Mouse (Mus musculus) intestine, embryonic 14.5 days (tissue): Measurements from ENCODE around the gene Pfdn6. TPM values are rescaled to one million over a fixed set of nuclear protein-coding genes. Genes with fewer than 3 reads are reported as not detected.

ENCODE experiments used
- ATAC-seq: fragments of 200-750 bp; cut with Nextera tagmentation; replicated peaks from 2 replicates; pipeline ENCODE4 v1.8.0; 2017; ENCODE audit warnings: low read depth, moderate number of reproducible peaks, moderate TSS enrichment, moderate library complexity; ENCODE audit not compliant: low FRiP score, low TSS enrichment
- DNase-seq: peaks from one replicate; pipeline ENCODE4 v3.0.0-alpha.2; 2018; ENCODE audit warnings: low spot score
- H3K27ac ChIP-seq: fragments of 300-500 bp; sonication (generic); 2 replicates; pipeline ENCODE4 v1.5.1; 2014; ENCODE audit warnings: low read depth, mild to moderate bottlenecking, control low read depth
- H3K27me3 ChIP-seq: fragments of 300-500 bp; sonication (generic); replicated peaks from 2 replicates; pipeline ENCODE4 v1.6.1; 2014; ENCODE audit warnings: low read length, control low read depth; ENCODE audit not compliant: control insufficient read depth, insufficient read depth
- H3K36me3 ChIP-seq: fragments of 300-500 bp; sonication (generic); 2 replicates; pipeline ENCODE4 v1.6.1; 2014; ENCODE audit warnings: low read length, control low read depth; ENCODE audit not compliant: control insufficient read depth, insufficient read depth
- H3K4me1 ChIP-seq: fragments of 300-500 bp; sonication (generic); replicated peaks from 2 replicates; pipeline ENCODE4 v1.6.1; 2014; ENCODE audit warnings: low read length, control low read depth, mixed read lengths; ENCODE audit not compliant: control insufficient read depth, insufficient read depth
- H3K4me2 ChIP-seq: fragments of 300-500 bp; sonication (generic); 2 replicates; pipeline ENCODE4 v1.6.1; 2014; ENCODE audit warnings: low read length
- H3K4me3 ChIP-seq: fragments of 300-500 bp; sonication (generic); 2 replicates; pipeline ENCODE4 v1.5.1; 2014; ENCODE audit warnings: low read depth, low read length, control low read depth, mixed read lengths
- H3K9ac ChIP-seq: fragments of 300-500 bp; sonication (generic); 2 replicates; pipeline ENCODE4 v1.6.1; 2014; ENCODE audit warnings: mild to moderate bottlenecking, low read length
- H3K9me3 ChIP-seq: fragments of 300-500 bp; sonication (generic); 2 replicates; pipeline ENCODE4 v1.6.1; 2016; ENCODE audit warnings: low read length, control low read depth; ENCODE audit not compliant: control insufficient read depth
- WGBS: fragments of 180-500 bp; shearing (Covaris S2); extraction: QIAGEN DNeasy Blood & Tissue Kit; methylation state at CpG from one replicate; pipeline ENCODE4 v1.1.7; 2014; 5-methylcytosine and 5-hydroxymethylcytosine counted together
- polyA plus RNA-seq: library from polyadenylated mRNA; unstranded; fragments of >200 nt; fragmentation: Nextera tagmentation; extraction: Ambion mirVana; gene quantifications from 2 replicates; pipeline ENCODE4 v1.2.1, GENCODE M21; 2014

The Pfdn6 gene
- polyA plus RNA-seq, 1 experiment from 2014 or later: 163 TPM

GRCm38 (mm10) chr17:33924577-33925283 lies 15.4 kb downstream of the Pfdn6 start:
- Histone ChIP-seq H3K36me3 (peaks cover 8% of the 10 kb centered on the region; the same call in 1 of the 2 replicates), H3K9me3 (no peaks in the 10 kb centered on the region), H3K4me1 (peaks cover 15% of the 10 kb centered on the region), H3K4me3 (no peak overlapping the region), H3K27me3 (no peaks in the 10 kb centered on the region), H3K9ac (no peak overlapping the region), H3K4me2 (no peak overlapping the region), H3K27ac (no peak overlapping the region)
- ATAC-seq (no peak), DNase-seq (no peak)
- WGBS: 86% methylated on average over 10 of the region's 10 CpGs

DNA sequence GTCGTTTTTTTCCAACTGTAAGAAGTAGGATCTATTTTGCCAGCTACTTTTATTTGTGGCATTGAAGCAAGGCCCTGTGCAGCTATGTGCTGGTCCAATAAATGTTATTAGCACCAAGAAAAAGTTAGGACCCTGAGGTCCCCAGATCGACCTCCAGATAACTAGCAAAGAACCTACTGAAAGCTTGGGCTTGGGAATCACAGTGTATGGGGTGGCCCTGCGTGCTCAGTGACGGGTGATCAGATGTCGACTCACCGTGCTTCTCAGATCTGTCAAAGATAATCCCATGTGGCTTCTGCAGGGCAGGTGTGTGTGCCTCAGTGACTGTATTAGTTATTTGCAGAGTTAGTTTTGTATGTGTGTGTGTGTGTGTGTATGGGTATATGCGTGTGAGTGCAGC lies 18.8 kb downstream of the Pfdn6 start:
- H3K4me1 ChIP-seq: peaks cover 20% of the 10 kb centered on the region
- H3K36me3 ChIP-seq: peaks cover 12% of the 10 kb centered on the region
- H3K27ac ChIP-seq: no peak overlapping the region
- 84% methylated on average over 7 of the region's 7 CpGs for WGBS
- ATAC-seq (no peak), DNase-seq (no peak)
- no peaks in the 10 kb centered on the region for H3K27me3 ChIP-seq
- H3K4me3 ChIP-seq: no peak overlapping the region
- H3K9me3 ChIP-seq: no peaks in the 10 kb centered on the region
- H3K9ac ChIP-seq: no peak overlapping the region
- H3K4me2 ChIP-seq: no peak overlapping the region

GRCm38 (mm10) chr17:33920282-33921097 lies 19.7 kb downstream of the Pfdn6 start:
- peak overlapping the region; percentile 67 for H3K4me3 ChIP-seq
- DNase-seq (peak; percentile 90), ATAC-seq (peak; percentile 30; the same call in 1 of the 2 replicates)
- no peaks in the 10 kb centered on the region for H3K9me3 ChIP-seq
- peak overlapping the region; percentile 51; the same call in 1 of the 2 replicates for H3K27ac ChIP-seq
- no peaks in the 10 kb centered on the region for H3K27me3 ChIP-seq
- H3K36me3 ChIP-seq: peaks cover 12% of the 10 kb centered on the region
- peaks cover 20% of the 10 kb centered on the region for H3K4me1 ChIP-seq
- under 1% methylated on average over 36 of the region's 36 CpGs for WGBS
- peak overlapping the region; percentile 59 for H3K9ac ChIP-seq
- H3K4me2 ChIP-seq: peak overlapping the region; percentile 99

- Histone ChIP-seq H3K4me1 (peaks cover 27% of the 10 kb centered on the region), H3K9ac (peak overlapping the region; percentile 59), H3K36me3 (peaks cover 18% of the 10 kb centered on the region), H3K4me3 (peak overlapping the region; percentile 67), H3K4me2 (peak overlapping the region; percentile 99), H3K27me3 (no peaks in the 10 kb centered on the region), H3K9me3 (no peaks in the 10 kb centered on the region), H3K27ac (peak overlapping the region; percentile 51; the same call in 1 of the 2 replicates)
- peak; percentile 69 for DNase-seq
- 1% methylated on average over 52 of the region's 52 CpGs for WGBS
- ATAC-seq: no peak
These were observed 20.5 kb downstream of the Pfdn6 start for GRCm38 (mm10) chr17:33919351-33920281.

GRCm38 (mm10) chr17:33918293-33919203 lies 21.6 kb downstream of the Pfdn6 start:
- Histone ChIP-seq H3K9me3 (no peaks in the 10 kb centered on the region), H3K36me3 (peaks cover 29% of the 10 kb centered on the region), H3K9ac (no peak overlapping the region), H3K4me3 (peak overlapping the region; percentile 67), H3K27ac (no peak overlapping the region), H3K4me1 (peaks cover 27% of the 10 kb centered on the region), H3K4me2 (peak overlapping the region; percentile 99), H3K27me3 (no peaks in the 10 kb centered on the region)
- DNase-seq (no peak), ATAC-seq (no peak)
- 60% methylated on average over 37 of the region's 37 CpGs for WGBS

DNA sequence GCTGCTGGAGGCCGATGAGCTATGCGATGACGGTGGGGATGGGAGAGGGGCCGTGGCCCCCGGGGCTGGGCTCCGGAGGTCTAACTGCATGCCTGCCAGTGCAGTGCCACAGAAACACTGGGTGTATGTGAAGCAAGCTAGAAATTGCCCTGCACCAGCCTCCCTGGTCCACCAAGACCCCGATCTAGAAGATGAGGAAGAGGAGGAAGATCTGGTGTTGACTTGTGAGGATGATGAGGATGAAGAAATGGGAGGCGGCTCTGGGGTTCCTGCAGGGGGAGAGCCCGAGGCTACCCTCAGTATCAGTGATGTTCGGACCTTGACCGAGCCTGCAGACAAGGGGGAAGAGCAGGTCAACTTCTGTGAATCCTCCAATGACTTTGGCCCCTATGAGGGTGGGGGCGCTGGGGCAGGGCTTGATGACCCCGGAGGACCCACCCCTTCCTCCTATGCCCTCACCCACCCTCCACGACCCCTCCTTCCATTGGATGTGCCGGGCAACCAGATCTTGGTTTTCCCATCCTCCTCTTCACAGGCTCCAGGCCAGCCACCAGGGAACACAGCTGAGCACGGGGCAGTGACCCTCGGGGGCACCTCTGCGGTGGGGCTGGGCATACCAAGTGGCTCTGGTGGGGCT lies 22.4 kb downstream of the Pfdn6 start:
- no peak overlapping the region for H3K9ac ChIP-seq
- 78% methylated on average over 18 of the region's 18 CpGs for WGBS
- ATAC-seq (no peak), DNase-seq (no peak)
- no peak overlapping the region for H3K4me3 ChIP-seq
- H3K36me3 ChIP-seq: peaks cover 35% of the 10 kb centered on the region
- H3K9me3 ChIP-seq: no peaks in the 10 kb centered on the region
- H3K27ac ChIP-seq: no peak overlapping the region
- peaks cover 27% of the 10 kb centered on the region for H3K4me1 ChIP-seq
- no peak overlapping the region for H3K4me2 ChIP-seq
- H3K27me3 ChIP-seq: no peaks in the 10 kb centered on the region

DNA sequence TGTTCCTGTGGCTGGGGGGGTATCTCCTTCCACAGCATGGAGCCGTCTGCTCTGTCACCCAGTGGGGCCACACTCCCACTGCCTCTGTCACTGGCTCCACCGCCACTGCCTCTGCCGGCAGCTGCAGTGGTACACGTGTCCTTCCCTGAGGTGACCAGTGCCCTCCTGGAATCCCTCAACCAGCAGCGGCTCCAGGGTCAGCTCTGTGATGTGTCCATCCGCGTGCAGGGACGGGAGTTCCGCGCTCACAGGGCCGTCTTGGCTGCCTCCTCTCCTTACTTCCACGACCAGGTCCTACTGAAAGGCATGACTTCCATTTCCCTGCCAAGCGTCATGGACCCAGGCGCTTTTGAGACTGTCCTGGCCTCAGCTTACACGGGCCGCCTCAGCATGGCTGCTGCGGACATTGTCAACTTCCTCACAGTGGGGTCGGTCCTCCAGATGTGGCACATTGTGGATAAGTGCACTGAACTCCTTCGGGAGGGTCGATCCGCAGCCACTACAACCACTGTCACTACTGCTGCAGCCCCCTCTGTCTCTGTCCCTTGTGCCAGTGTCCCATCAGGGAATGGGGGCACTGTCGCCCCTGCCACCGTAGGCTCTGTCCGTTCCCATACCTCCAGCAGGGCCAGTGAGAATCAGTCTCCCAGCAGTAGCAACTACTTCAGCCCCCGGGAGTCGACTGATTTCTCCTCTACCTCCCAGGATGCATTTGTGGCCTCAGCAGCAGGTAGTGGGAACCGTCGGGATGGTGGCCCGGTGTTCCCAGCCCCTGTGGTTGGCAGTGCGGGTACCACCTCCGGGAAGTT lies 23.1 kb downstream of the Pfdn6 start:
- Histone ChIP-seq H3K9me3 (no peaks in the 10 kb centered on the region), H3K9ac (no peak overlapping the region), H3K4me3 (peak overlapping the region; percentile 52), H3K4me1 (peaks cover 27% of the 10 kb centered on the region), H3K4me2 (peak overlapping the region; percentile 71), H3K36me3 (peaks cover 41% of the 10 kb centered on the region), H3K27me3 (no peaks in the 10 kb centered on the region), H3K27ac (peak overlapping the region; percentile 78; the same call in 1 of the 2 replicates)
- 76% methylated on average over 31 of the region's 31 CpGs for WGBS
- DNase-seq (no peak), ATAC-seq (no peak)
